Mouse (Mus musculus): ENCODE data around the gene Ccdc12.

Gene Ccdc12

DNA sequence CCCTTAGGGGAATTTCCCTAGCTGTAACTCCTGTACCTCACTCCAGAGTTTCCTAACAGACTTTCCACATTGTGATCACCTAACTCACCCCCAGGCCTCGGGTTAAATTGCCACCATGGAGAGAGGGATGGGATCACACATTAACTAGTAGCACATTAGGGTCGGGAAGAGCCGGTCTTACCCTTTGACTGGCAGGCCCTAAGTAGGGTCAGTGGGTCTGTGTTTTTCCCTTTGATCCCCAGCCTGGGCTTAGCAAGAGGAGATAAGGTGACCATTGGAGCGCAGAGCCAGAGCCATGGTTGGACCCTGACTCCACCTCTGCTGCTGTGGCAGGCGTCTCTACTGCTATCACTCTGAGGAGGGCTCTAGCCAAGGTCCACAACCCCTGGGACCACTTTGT is 89.4 kb downstream of the Ccdc12 start:
- no peak for DNase-seq

DNA sequence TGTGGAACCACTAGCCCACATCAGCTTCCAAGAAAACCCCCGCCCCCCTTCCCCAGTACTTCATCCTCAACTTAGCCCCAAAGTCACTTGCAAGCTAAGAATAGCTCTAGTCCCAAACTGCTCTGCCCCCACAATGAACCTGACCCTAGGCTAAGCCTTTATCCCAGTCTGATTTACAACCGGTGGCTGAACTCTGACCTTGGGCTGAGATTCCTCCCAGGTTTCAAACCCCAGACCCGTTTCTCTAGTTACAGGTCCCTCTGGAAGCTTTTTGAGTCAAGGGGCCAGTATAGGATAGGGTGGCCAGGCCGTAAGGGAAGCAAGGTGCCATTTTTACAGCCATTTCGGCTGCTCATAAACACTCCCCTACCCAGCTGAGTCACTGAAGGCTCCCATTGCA is 89.9 kb downstream of the Ccdc12 start:
- no peak for DNase-seq

DNA sequence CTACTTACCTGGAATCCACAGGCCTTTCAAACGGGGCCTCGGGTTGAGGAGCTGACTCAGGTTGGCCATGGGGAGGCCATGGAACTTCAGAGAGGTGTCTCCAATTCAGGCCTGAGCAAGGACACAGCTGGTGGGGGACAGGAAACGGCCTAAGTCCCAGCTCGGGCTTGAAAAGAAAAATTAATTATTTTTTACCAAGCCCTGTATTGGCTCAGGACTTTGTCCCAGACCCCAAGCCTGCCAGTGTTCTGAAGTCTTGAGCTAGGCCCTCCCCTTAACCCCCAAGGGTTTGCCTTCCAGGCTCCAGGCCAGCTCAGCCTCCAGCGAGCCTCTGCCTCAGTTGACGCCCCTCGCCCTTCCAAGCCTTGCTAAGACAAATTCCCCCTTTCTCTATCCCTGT is 90.7 kb downstream of the Ccdc12 start, which contains the start of gene Pth1r:
Gene Pth1r, minus strand, starts transcription at position 185 of the 400 bp plus-strand sequence.
- no peak for DNase-seq

DNA sequence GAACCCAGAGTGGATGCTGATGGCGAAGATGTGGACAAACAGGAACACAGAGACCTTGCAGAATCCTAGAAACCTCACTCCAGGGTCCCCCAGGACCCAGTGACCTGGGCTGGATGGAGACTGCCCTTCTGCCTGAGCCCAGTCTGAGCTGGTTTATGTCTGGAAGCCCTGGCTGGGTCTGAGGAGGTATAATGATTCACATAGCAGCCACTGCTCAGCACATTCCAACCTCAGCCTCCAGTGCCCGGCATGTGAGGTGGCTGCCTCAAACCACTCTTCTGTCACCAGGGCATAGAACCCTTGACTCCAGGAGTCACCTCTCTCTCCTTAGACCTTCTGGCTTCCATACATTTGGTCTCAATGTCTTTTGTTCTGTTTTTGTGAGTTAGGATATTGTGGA is 92.1 kb downstream of the Ccdc12 start:
- DNase-seq = no peak

DNA sequence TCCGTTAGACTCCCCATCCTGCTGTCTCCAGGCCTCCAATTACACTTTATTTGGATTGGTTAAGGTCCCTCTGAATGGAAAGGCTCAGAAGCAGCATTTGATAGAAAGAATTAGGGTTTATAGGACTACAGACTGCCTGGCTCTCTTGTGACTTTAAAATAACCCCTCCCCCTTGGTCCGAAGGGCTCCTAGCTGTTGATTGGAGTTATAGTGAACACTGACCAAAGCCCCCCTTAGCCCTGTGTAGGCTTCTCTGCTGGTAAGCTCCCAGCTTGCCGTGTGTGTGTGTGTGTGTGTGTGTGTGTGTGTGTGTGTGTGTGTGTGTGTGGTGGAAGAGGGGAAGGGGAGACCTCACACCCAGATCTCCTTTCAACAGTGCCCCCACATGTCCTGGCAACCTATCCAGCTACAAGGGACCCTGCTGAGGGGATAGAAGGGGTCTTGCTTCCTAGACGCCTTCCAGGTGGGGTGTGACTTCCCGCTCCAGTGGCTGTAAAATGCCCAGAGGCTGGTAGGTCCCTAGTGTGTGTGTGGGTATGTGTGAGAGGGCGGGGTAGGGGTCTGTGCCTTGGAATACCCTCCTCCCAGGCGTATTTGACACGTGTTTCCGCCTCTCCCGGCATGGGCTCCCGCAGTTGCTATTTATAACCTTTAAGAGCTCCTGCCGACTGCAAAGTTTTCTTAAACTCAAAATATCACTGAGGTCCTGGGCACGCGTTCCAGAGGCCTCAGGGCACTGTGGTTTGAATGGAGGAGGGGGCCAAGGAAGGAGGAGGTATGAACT is 94.3 kb downstream of the Ccdc12 start:
- no peak for DNase-seq

DNA sequence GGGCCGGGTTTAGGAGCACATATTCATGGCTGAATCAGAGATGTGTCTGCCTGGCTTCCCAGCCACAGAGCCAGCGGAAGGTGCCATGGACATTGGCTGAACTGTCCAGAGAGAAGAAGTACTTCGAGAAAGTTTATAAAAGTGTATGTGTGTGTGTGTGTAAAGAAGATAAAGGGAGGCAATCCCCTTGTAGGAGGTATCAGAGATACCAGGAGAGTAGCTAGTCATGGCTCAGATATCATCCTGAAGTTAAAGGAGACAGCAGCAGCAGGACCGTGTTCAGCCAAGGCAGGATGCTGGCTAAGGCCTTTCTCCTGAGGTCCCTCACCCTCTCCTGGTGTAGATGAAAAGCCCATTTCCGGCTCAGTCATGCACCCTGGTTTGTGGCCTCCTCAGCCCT is 95.1 kb downstream of the Ccdc12 start:
- DNase-seq = no peak

DNA sequence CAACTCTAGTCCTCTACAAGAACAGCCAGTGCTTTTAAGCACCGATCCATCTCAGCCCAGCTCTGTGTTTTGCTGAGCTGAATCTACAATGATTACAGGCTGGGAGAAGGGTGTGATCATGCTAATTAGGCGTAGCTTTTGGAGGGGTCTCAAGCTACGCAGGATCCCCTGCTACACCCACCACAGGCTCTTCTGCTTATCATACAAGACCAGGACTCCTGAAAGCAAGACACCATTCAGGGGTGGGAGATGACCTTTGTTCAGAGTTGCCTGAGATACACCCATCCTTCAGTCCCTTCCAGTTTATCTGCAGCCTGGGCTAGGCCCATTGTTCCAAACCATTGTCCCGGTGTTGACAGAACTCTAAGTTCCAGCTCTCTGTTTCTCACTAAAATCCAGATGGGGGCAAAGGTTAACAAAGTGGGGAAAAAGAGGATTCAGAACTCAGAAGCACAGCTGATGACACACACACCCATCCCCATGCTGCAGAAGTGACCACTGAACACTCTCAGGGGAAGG is 96.7 kb downstream of the Ccdc12 start:
- no peak for DNase-seq

DNA sequence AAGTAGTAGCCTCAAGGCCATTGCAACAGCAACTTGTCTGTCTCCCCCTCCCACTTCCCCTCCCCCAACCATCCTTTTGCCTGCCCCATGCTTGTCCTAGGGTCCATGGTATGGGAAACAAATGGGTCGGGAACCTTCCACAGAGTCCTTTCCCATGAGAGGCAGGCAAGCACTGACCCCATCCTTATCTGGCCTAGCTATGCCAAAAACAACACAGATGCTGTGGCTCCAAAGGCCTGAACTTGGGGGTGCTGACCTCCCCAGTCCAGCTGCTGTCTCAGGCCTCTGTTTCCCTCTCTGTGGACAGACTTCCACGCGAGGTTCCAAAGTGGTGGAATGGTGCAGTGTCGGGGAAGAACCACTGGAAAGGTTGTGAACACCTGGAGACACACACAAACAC is 97.5 kb downstream of the Ccdc12 start:
- no peak for DNase-seq

DNA sequence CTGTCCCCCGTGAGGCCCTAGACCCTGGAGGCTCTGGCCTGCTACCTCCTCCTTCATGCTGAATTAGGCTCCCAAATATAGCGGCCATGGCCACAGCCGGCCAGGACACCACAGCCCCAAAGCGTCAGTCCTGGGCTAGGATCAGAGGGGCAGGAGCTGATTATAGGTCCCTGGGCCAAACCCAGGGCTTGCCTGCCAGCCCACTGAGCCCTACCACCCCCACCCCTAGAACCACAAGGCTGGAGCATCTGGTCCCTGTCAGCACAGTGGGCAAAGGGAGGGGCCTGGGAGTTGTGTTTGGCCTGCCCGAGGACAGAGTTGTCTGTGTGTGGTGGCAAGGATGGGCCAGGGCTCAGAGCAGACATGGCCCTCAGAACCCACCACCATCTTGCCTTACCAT is 101.5 kb downstream of the Ccdc12 start:
- no peak for DNase-seq

DNA sequence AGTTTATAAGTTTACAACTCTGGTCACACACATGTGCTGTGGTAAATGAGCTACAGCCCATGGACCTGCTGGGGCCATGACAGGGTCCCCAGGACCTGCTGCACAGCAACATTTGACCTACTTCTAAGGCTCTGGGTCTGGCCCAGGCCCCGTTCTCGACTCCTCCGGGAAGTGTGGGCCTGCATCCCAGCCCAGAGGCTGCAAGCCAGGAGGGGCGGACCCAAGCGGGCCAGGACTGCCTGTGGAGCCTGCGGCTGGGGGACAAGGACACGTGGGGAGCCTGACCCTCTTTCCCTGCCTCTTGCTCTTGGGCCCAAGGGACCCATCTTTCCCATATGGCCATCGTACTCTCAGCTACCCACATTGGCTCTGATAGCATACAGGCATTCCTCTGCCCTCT is 102.3 kb downstream of the Ccdc12 start:
- DNase-seq = peak; percentile 33

DNA sequence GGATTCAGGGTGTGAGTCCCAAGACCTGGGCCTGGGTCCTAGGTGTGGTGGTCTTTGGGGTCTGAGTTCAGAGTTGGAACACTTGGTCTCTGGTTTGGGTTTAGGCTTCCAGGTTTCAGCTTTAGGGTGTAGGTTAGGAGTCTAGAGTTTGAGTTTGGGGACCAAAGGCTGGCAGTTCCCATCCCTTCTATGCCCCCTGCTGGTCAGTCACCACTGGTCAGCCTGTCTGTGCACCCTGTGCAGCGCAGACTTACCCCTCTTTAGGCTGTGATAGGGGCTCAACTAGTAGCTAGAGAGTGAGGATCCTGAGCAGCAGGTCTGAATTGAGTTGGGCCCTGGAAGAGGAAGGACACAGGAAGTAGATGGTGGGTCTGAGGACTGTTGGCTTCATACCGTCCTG is 103.0 kb downstream of the Ccdc12 start:
- peak; percentile 27 for DNase-seq

DNA sequence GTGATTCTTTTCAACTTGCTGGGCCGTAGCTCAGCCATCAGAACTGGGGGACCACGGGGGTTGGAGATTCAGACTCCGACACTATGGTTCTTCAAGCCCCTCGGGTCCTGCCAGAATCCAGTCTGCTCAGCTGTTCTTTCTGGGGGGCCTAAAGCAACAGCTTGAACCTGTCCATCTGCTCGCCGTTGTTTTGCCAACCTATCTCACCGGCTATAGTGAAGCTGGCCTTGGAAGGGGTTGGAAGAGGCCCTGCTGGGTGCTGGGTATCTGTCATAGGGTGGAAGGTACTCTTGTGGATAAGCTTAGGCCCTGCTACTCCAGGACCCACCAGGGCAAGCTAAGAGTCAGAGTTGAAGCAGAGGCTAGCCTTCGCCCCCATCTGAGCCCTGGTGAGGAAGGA is 104.6 kb downstream of the Ccdc12 start:
- DNase-seq = no peak

All from right cerebral cortex, adult 18-20 months (tissue).